Mouse (Mus musculus) kidney, adult 18-20 months (tissue): Measurements from ENCODE around the gene Pdia4.
A peak's percentile ranks its signal among the peaks of the same experiment; 100 is the strongest.
"Not testable (repeated sequence)": the region's sequence is repeated elsewhere in the genome, so short reads cannot be mapped to it uniquely, and the experiment has no call there.

ENCODE experiments used
- DNase-seq: peaks from one replicate; pipeline ENCODE4 v3.0.0; 2021

The Pdia4 gene

DNA sequence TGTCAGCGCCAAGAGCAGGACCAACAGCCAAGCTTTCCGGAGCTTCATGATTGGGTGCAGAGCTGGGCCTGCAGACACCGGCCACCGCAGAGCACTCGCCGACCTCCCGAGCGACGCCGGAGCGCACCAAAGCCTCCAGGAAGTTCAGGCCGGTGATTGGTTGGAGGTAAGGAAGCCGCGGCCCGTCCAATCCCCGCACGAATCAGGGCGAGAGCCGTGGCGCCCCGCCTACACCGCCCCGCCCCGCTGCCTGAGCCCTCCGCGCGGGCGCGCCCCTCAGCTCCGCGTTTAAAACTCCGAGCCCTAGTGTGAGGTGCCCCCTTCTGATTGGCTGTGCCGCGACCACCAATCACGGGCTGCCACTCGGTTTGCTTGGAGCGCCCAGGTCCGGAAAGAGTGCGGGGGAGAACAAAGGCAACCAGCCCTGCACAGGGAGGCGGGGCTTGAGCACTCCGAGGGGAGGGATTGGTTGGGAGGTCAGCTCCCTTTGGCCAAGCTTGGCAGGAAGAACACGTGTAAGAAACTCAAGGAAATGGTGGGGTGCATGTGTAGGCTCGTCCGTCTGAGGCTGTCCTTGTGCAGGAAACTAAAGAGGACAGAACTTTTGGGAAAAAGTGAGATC lies at the start of gene Pdia4:
Gene Pdia4 (minus strand): TSS at position 174 of the 622 bp plus-strand sequence.
- peak; percentile 98 for DNase-seq

DNA sequence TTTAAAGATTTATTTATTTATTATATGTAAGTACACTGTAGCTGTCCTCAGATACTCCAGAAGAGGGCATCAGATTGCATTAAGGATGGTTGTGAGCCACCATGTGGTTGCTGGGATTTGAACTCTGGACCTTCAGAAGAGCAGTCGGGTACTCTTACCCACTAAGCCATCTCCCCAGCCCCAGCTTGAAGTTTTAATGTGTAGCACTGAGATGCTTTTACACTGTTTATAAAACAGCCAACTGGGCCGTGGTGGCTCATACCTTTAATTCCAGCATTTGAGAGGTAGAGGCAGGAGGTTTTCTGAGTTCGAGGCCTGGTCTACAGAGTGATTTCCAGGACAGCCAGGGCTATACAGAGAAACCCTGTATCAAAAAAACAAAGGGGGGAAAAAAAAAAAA lies 44.5 kb upstream of the Pdia4 start:
- DNase-seq: not testable (repeated sequence)

- DNase-seq: no peak
These were observed 44.0 kb upstream of the Pdia4 start for GRCm38 (mm10) chr6:47857241-47857640.

- no peak for DNase-seq
These were observed 32.5 kb upstream of the Pdia4 start for GRCm38 (mm10) chr6:47845779-47846178.

DNA sequence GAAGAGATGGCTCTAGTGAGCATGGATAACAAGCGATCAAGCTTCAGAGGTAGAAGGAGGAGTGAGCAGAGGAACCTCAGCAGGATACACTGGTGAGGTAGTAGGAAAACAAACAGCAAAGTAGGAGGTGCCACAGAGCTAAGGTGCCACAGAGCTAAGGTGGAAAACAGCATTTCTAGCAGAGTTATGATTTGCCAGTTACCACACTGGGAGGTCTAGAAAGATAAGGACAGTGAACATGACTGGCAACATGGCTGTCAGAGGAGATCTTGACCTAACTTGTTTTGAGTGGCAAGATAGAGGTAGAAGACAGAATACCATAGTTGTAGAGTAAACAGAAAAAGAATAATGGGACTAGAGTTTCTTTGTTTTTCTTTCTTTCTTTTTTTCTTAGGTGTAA lies 29.1 kb upstream of the Pdia4 start:
- no peak for DNase-seq

- no peak for DNase-seq
These were observed 28.6 kb upstream of the Pdia4 start for GRCm38 (mm10) chr6:47841831-47842230.

- DNase-seq: no peak
These were observed 27.8 kb upstream of the Pdia4 start for GRCm38 (mm10) chr6:47841077-47841476.

GRCm38 (mm10) chr6:47837630-47838029 lies 24.4 kb upstream of the Pdia4 start:
- no peak for DNase-seq

GRCm38 (mm10) chr6:47835984-47836521 lies 22.8 kb upstream of the Pdia4 start:
- peak; percentile 75 for DNase-seq

GRCm38 (mm10) chr6:47835482-47835983 lies 22.3 kb upstream of the Pdia4 start, which contains the start of gene Zfp398:
Zfp398 (plus strand) TSS chr6:47835661.
- DNase-seq: peak; percentile 96

GRCm38 (mm10) chr6:47832220-47832619 lies 19.0 kb upstream of the Pdia4 start:
- no peak for DNase-seq

GRCm38 (mm10) chr6:47830104-47831078 lies 17.2 kb upstream of the Pdia4 start, which contains the start of gene Zfp786:
Zfp786 (minus strand) TSS chr6:47830867.
- DNase-seq: peak; percentile 92

DNA sequence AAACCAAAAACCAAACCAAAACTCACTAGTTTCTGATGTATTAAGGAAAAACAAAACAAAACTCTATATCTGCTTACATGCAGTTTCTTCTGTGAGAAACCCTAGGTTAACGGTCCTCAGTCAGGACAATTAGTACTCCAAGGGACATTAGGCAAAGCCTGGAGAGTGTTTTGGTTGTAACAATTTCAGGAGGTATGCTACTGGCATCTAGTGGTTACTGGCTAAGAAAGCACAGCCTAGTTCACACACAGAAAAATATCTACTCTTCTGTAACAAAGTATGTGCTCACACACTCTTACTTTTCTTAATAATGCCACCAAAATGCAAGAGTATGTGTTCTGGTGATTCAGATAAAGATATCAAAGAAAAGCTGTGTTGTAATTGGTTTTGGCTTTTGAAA lies 15.7 kb upstream of the Pdia4 start:
- no peak for DNase-seq

DNA sequence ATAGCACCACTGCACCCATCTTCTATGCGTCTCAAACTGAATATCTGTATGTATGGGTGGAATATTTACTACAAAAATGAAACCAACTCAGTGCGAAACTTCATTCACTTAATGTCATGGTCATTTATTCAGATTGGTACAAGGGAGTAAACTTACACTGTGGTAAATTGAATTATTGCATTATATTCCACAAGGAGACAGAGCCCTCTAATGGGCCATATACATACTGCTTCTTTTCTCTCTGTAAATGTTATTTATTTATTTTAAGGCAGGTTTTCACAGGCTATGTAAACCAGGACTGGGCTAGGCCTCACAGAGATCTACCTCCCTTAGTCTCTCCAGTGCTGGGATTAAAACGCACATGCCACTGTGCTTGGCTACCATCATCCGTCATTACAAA lies 14.2 kb upstream of the Pdia4 start:
- no peak for DNase-seq

DNA sequence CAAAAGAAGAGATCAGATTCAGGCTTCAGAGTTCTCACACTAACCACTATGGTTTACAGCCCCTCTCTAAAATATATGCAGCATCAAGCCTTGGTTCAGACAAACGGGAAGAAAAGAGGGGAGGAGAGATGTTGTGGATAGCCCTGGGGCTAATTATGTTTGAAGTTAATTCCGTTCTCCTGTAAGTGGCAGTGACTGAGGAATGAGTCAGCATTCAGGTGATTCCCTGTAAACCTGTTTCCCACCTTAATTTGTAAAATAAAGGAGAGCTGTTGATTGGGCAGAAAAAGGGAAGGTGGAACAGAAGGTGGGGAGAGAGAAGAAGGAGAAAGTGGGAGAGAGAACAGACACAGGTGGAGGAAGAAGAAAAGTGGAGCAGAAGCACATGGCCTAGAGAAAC lies 11.0 kb upstream of the Pdia4 start:
- DNase-seq: no peak

DNA sequence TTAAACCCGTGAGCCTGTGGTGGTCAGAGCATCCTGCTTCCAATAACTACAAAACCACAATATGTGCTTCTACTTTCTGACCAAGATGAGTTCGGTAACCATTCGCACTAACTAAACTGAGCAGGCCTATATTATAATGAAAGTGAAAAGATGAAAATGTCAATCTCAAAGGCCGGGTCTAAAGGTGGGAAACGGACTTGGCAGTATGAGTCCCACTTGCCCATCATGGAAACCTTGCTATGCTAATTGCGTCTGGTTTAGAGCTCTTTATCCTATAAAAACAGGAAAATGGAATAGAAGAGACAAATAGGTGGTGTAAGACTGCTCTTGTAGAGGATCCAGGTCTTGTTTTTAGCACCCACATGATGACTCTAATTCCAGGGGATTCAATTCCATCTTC lies 8.5 kb upstream of the Pdia4 start:
- DNase-seq: no peak

DNA sequence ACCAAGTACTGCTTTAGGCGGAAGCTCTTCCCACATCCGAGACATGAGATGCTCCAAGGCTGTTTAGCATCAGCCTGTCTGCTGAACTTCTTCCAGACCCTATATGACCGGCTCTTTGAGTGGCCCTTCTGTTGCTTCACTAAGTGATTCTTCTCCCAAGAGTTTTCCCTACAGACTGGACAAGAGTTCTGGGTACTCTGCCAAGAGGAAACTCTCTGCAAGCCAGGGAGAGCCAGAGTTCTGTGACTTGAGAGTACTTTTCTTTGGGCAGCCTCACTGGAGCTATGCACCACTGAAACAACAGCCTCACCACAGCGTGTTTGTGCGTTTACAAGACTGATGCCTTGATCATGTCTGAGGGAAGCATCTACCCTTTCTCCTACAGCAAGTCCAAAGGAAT lies 8.0 kb upstream of the Pdia4 start:
- DNase-seq: no peak

GRCm38 (mm10) chr6:47819626-47820325 lies 6.5 kb upstream of the Pdia4 start:
- no peak for DNase-seq

- DNase-seq: no peak
These were observed 5.5 kb upstream of the Pdia4 start for GRCm38 (mm10) chr6:47818721-47819120.

- DNase-seq: no peak
These were observed 2.9 kb upstream of the Pdia4 start for GRCm38 (mm10) chr6:47816151-47816550.

DNA sequence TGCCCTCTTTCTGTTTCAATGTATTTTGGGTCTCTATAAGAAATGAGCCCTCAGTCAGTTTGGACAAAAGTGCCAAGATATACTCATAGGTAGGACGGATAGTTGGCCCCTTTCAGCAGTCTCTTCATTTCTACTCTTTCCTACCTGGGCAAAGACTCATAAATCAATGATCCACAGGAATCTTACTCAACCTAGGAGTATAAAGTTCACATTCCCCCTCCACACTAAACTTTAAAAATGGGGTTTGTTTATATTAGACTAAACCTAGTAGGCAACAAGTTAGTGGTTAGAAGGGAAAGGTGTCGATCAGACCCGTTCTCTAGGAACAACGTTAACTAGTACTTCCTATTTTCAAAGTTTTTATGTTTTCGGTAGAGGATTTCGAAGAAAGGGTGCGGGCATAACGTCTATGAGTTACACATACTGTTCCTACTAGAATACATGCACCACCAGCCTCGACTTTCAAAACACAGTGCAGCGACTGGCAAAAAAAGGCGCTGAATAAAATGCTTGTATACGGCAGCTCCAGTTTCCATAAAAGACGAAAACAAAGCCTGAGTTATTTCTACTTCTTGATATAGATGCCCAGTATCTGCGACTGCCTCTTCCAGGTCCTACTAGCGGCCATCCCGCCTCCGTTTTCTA lies 837 bp downstream of the Pdia4 start:
- no peak for DNase-seq

GRCm38 (mm10) chr6:47811324-47811723 lies 1.9 kb downstream of the Pdia4 start:
- no peak for DNase-seq
